Mouse (Mus musculus) intestine, embryonic 14.5 days (tissue): ENCODE data around the gene Zdhhc1. TPM values are rescaled to one million over a fixed set of nuclear protein-coding genes. Genes with fewer than 3 reads are reported as not detected.

Experiments
- polyA plus RNA-seq: library from polyadenylated mRNA; unstranded; fragments of >200 nt; fragmentation: Nextera tagmentation; extraction: Ambion mirVana; gene quantifications from 2 replicates; pipeline ENCODE4 v1.2.1, GENCODE M21; 2014

The Zdhhc1 gene
- polyA plus RNA-seq, 1 experiment from 2014 or later, result 25.2 TPM

Other genes starting within 250 kb of the Zdhhc1 start
- gene B3gnt9, start 241.7 kb downstream of the Zdhhc1 start, polyA plus RNA-seq, result 19.1 and 20.3 TPM in 2 replicates
- gene Tradd, start 232.3 kb downstream of the Zdhhc1 start, polyA plus RNA-seq, result 26.2 and 26.8 TPM in 2 replicates
- gene Fbxl8, start 232.3 kb downstream of the Zdhhc1 start, polyA plus RNA-seq, result 4.5 and 4.9 TPM in 2 replicates
- gene Hsf4, start 227.1 kb downstream of the Zdhhc1 start, polyA plus RNA-seq, result 0.35 TPM in 1 of 2 replicates, not detected in the other
- 1.3 and 1.4 TPM in 2 replicates for gene Nol3, start 220.8 kb downstream of the Zdhhc1 start, polyA plus RNA-seq
- 9.1 and 11.7 TPM in 2 replicates for gene 4931428F04Rik, start 207.0 kb downstream of the Zdhhc1 start, polyA plus RNA-seq
- gene Exoc3l, start 200.8 kb downstream of the Zdhhc1 start, polyA plus RNA-seq, result 9.8 and 10.1 TPM in 2 replicates
- gene E2f4, start 199.2 kb downstream of the Zdhhc1 start, polyA plus RNA-seq, result 114 and 119 TPM in 2 replicates
- 16.8 and 17.7 TPM in 2 replicates for gene Elmo3, start 191.3 kb downstream of the Zdhhc1 start, polyA plus RNA-seq
- 1.9 and 2.3 TPM in 2 replicates for gene Lrrc29, start 170.6 kb downstream of the Zdhhc1 start, polyA plus RNA-seq
- 136 and 138 TPM in 2 replicates for gene Tmem208, start 170.5 kb downstream of the Zdhhc1 start, polyA plus RNA-seq
- 3.2 and 3.5 TPM in 2 replicates for gene Fhod1, start 148.9 kb downstream of the Zdhhc1 start, polyA plus RNA-seq
- 1.5 and 2.3 TPM in 2 replicates for gene Slc9a5, start 148.1 kb downstream of the Zdhhc1 start, polyA plus RNA-seq
- 0.19 and 0.27 TPM in 2 replicates for gene Plekhg4, start 123.6 kb downstream of the Zdhhc1 start, polyA plus RNA-seq
- gene Kctd19, start 83.4 kb downstream of the Zdhhc1 start, polyA plus RNA-seq, result 0.11 TPM in 1 of 2 replicates, not detected in the other
- gene Lrrc36, start 83.3 kb downstream of the Zdhhc1 start, polyA plus RNA-seq, result 0.11 and 0.16 TPM in 2 replicates
- 36.2 and 39.8 TPM in 2 replicates for gene Tppp3, start 25.4 kb downstream of the Zdhhc1 start, polyA plus RNA-seq
- gene Hsd11b2, start 21.9 kb upstream of the Zdhhc1 start, polyA plus RNA-seq, result 3.1 and 3.8 TPM in 2 replicates
- 72.7 and 78.5 TPM in 2 replicates for gene Atp6v0d1, start 69.1 kb upstream of the Zdhhc1 start, polyA plus RNA-seq
- 19.1 and 20.2 TPM in 2 replicates for gene Ripor1, start 108.4 kb upstream of the Zdhhc1 start, polyA plus RNA-seq
- gene Ctcf, start 139.7 kb upstream of the Zdhhc1 start, polyA plus RNA-seq, result 93.3 and 95.1 TPM in 2 replicates
- 1.1 and 1.5 TPM in 2 replicates for gene Agrp, start 140.5 kb upstream of the Zdhhc1 start, polyA plus RNA-seq
- gene Carmil2, start 189.4 kb upstream of the Zdhhc1 start, polyA plus RNA-seq, result 1.0 and 1.1 TPM in 2 replicates
- 56.9 and 61.8 TPM in 2 replicates for gene Acd, start 204.2 kb upstream of the Zdhhc1 start, polyA plus RNA-seq
- gene Pard6a, start 204.2 kb upstream of the Zdhhc1 start, polyA plus RNA-seq, result 16.0 and 17.5 TPM in 2 replicates
- gene 4933405L10Rik, start 210.8 kb upstream of the Zdhhc1 start, polyA plus RNA-seq, result not detected in 2 replicates
- gene Enkd1, start 211.3 kb upstream of the Zdhhc1 start, polyA plus RNA-seq, result 22.6 and 23.2 TPM in 2 replicates